Mouse (Mus musculus) small intestine, adult 2 months (tissue): ENCODE results near the gene Ubac2.

ENCODE experiments used
- CTCF ChIP-seq: fragments of 200-500 bp; IDR thresholded peaks from 2 replicates; pipeline ENCODE4 v1.5.1; 2012; ENCODE audit warnings: low read depth, mild to moderate bottlenecking, control low read depth, inconsistent platforms, low read length, moderate library complexity, mixed read lengths; ENCODE audit not compliant: insufficient replicate concordance, insufficient read length; ENCODE audit errors: extremely low read depth
- POLR2A ChIP-seq: fragments of 200-500 bp; IDR thresholded peaks from 2 replicates; pipeline ENCODE4 v1.6.1; 2012; ENCODE audit warnings: low read depth, mild to moderate bottlenecking, control low read depth, inconsistent platforms, low read length, moderate library complexity

DNA sequence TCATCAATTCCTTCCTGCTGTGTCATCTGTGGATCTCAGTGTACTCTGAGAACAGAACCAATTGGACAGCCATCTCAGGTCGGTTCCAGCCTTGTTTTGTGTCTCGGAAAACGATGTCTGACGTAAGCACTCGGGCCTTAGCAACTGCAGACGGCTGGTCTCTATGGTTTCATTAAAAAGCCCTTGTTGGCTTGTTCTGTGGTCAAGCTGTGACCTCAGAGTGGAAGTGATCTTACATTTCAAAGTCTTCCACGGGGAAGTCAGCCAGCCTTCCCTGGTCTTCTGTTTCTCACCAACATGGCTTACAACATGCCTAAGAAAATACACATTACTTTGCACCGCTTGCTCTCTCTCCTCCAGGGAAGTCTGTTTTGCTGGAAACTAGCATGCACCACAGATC lies 38.2 kb upstream of the Ubac2 start:
- TF ChIP-seq CTCF (no peak), POLR2A (no peak)
